Mouse (Mus musculus) bone marrow macrophage, adult 2 months (primary cell): Measurements from ENCODE around the gene Rhbg. TPM values are rescaled to one million over a fixed set of nuclear protein-coding genes. Genes with fewer than 3 reads are reported as not detected.
A peak's percentile ranks its signal among the peaks of the same experiment; 100 is the strongest.
"Not testable (repeated sequence)": the region's sequence is repeated elsewhere in the genome, so short reads cannot be mapped to it uniquely, and the experiment has no call there.

Experiments
- H3K27ac ChIP-seq: 2 replicates; pipeline ENCODE4 v1.5.1; 2012; ENCODE audit warnings: low read depth, low read length; ENCODE audit not compliant: insufficient read depth
- H3K4me1 ChIP-seq: 2 replicates; pipeline ENCODE4 v1.6.1; 2012; ENCODE audit warnings: low read length; ENCODE audit not compliant: control insufficient read depth, insufficient read depth
- H3K4me3 ChIP-seq: 2 replicates; pipeline ENCODE4 v1.5.1; 2012; ENCODE audit warnings: mild to moderate bottlenecking, low read length, moderate library complexity; ENCODE audit not compliant: insufficient read depth
- CTCF ChIP-seq: IDR thresholded peaks from 2 replicates; pipeline ENCODE4 v1.5.1; 2012; ENCODE audit warnings: low read depth, mild to moderate bottlenecking, low read length, moderate library complexity
- POLR2A ChIP-seq: IDR thresholded peaks from 2 replicates; pipeline ENCODE4 v1.6.1; 2012; ENCODE audit warnings: mild to moderate bottlenecking, low read depth, low read length, borderline replicate concordance
- polyA plus RNA-seq: library from polyadenylated mRNA; stranded (reverse); fragments of >200 nt; gene quantifications from 2 replicates; pipeline ENCODE4 v1.2.4, GENCODE M21; 2012; ENCODE audit not compliant: missing spikeins, insufficient read depth, insufficient read length

The Rhbg gene
- polyA plus RNA-seq = not detected in 2 replicates

DNA sequence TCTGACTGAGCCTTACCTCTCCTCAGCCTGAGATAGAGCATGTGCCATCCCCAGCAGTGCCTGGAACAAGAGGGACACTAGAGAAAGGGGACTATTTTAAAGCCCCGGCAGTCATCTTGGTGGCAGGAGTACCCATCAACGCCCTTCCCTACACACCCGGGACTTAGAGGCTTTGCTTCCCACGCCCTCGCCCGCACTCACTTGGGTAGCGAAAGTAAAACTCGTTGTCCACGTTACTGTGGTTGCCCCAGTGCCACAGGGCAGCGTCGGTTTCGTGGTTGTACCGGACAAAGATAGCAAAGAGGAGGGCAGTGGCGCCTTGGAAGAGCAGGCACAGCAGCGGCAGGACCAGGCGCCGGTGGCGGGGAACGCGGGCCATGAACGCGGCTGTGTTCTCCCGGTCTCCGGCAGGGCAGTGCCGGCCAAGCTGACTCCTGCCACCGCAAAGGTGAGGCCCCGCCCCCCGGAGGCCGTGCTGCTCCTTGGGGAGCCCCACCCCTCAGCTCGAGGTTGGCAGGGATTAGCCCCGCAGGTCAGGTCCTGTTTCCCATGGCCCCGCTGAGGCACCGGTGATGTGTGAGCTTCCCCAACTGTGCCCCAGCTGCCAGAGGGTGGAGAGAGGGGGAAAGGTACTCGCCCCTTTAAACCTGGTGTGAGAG, at the start of gene Rhbg:
TSS of gene Rhbg (minus strand) at position 442 of the 659 bp plus-strand sequence.
- Histone ChIP-seq H3K4me3 (peak within 1 kb of the TSS; percentile 52), H3K27ac (no peak within 1 kb of the TSS), H3K4me1 (no peaks in the 10 kb centered on the region)
- TF ChIP-seq POLR2A (no peak), CTCF (no peak)

DNA sequence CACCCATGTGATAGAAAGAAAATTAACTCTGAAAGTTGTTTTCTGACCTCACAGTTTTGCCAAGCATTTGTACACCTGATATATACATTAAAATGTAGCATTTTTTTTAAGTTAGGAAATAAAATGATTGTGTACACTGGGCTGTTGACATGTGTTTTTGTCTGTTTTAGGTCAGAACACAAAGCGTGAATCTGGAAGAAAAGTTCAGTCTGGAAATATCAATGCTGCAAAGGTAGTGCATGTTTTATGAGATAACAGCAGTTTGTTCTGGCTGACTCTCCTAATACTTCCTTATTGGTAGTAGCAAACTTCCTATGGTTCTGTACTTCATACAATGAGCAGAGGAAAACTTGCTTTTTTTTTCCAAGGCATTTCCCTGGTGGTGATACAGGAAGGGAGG, 44.7 kb upstream of the Rhbg start:
- TF ChIP-seq POLR2A = no peak
- no peak for TF ChIP-seq CTCF
- H3K27ac ChIP-seq = no peak overlapping the region
- H3K4me3 ChIP-seq = no peak overlapping the region

DNA sequence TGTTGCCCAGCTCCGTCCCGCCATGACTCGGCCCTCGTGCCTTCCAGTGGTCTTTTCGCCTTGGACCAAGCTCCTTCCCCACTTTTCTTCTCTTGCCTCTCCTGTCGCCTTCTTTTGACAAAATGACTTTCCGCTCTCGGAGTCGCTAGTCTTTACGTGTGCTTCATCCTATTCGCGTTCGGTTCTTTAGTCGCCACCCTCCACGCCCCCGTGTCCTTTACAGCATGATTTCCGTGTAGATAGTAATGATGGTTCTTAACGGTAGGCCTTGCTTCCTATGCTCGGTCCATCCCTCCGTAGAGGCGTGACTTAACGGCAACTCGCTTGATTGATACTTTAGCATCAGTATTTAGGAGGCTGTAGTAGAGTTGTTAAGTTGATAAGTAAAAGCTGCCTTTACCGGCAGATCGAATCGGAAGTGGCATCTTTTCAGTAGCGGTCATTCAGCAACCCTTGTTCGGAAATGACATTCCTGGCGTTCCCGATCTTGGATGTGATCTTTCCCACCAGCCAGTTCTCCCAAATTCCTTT, 42.9 kb upstream of the Rhbg start:
- Histone ChIP-seq H3K4me1 (peaks cover 7% of the 10 kb centered on the region), H3K27ac (peak overlapping the region; percentile 59), H3K4me3 (peak overlapping the region; percentile 68)
- no peak for TF ChIP-seq POLR2A
- TF ChIP-seq CTCF = no peak

More for the DNA sequence above, 44.7 kb upstream of the Rhbg start:
- peaks cover 7% of the 10 kb centered on the region for H3K4me1 ChIP-seq

DNA sequence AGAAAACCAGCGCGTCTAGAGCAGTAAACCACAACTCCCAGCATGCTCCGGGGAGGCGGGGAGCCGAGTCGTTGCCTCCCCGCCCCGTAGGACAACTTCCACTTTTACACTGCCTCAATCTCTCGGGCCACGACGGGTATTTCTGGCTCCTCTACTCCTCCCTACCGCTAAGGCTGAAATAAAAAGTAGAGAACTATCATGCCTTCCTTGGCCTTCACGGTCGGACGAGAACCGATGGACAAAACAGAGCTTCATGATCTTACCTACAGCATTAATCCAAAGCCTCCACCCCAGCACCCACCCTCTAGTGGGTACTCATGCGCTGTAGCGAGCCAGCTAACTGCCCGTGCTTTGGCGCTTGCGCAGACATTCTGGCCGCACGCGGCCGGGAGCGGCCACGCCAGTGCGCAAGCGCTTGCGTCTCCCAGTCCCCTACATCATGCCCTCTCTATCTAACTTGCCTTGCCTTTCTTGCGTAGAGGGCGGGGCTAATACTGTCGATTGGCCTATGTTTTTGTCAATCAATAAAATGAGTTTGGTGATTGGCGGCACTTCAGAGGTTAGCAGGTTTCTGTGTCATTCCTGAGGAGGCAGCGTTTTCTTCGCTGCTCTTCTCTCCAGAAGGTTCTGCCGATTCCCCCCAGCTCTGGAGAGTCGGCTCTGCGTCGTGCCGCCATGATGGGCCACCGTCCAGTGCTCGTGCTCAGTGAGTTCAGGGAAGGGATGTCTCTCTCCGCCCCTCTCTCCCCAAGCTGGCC, 42.2 kb upstream of the Rhbg start, which contains the start of the genes Tsacc and Cct3:
TSS of gene Tsacc (minus strand) at position 439 of the 758 bp plus-strand sequence.
TSS of gene Cct3 (plus strand) at position 556 of the 758 bp plus-strand sequence.
- peak within 1 kb of the TSS; percentile 75 for H3K4me3 ChIP-seq
- H3K4me1 ChIP-seq = peaks cover 7% of the 10 kb centered on the region
- no peak for TF ChIP-seq POLR2A
- TF ChIP-seq CTCF = no peak
- peak within 1 kb of the TSS; percentile 92 for H3K27ac ChIP-seq

DNA sequence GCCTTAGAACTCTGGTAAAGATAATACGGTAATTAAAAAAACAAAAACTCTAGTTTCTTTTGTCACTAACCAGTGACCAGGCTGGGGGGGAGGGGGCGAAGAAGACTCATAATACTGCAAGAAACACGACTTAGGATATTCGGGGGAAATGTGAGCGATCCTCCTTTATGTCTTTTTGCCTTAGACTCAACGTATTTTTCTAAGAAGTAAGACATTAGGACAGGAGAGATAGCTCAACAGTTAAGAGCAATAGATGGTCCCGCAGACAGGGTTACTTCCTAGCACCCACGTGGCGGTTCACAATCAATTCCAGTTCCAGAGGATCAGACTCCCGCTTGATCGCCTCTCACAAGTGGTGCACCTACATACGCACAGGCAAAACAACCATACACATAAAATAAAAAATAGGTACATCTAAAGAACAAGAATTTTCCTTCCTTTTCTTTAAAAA, 41.6 kb upstream of the Rhbg start:
- Histone ChIP-seq H3K27ac (peak overlapping the region; percentile 92), H3K4me3 (peak overlapping the region; percentile 75), H3K4me1 (peaks cover 7% of the 10 kb centered on the region)
- no peak for TF ChIP-seq CTCF
- TF ChIP-seq POLR2A = no peak

DNA sequence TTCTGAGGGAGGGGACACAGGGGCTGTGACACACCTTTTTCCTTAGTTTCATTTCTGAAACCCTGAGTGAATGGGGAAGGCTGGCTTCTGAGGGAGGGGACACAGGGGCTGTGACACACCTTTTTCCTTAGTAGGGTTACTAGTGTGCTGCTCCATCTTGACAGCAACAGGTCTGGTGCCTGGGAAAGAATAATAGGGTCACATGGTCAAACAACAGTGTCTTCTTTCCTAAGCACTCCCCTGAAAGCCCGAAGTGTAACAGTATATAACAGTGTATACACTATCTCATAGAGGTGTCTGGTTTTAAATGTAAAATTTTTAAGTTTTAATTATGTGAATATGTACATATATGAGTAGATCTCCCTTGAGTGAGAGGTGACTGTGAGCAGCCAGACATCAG, 40.8 kb upstream of the Rhbg start:
- Histone ChIP-seq H3K4me3 (peak overlapping the region; percentile 75), H3K27ac (0 out of 2 replicates have a peak overlapping the region, but pooled peaks have one; percentile 92)
- not testable (repeated sequence) for H3K4me1 ChIP-seq

DNA sequence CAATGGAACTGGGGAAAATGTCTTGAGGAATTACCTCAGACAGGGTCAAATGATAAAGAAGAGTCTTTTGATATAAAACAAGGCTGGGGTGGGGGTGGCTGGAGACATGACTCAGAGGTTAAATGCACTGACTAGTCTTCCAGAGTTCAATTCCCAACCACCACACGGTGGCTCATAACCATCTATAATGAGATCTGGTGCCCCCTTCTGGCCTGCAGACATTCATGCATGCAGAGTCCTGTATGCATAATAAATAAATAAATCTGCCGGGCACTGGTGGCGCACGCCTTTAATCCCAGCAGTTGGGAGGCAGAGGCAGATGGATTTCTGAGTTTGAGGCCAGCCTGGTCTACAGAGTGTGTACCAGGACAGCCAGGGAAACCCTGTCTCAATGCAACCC, 37.5 kb upstream of the Rhbg start:
- H3K4me3 ChIP-seq = no peak overlapping the region
- H3K27ac ChIP-seq = no peak overlapping the region
- H3K4me1 ChIP-seq = peaks cover 2% of the 10 kb centered on the region; the same call in 1 of the 2 replicates
- no peak for TF ChIP-seq CTCF
- TF ChIP-seq POLR2A = no peak

DNA sequence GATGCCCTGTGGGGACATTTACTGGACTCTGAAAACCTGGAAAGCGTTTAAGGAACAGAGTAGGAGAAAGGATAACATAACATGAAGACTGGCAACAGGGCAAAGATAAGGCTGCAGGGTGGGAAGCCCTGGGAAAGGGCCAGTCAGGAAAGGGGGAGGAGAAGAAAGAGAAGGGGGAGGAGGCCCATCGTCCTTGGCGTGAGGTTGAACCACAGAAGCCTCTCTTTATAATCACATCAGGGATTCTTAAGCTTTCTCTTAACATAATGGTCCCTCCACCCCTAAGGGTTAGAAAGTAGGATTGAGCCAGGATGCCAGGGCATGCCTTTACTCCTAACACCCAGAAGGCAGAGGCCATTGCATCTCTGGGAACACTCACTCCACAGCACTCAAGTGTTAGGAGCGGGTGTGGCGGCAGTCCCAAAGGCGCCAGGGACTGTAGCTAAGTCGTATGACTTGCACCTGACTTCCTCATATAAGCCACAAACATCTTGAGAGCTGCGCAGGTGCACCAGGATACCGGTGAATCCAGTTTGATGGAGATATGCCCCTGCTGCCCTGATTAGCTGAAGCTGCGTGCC, 33.7 kb upstream of the Rhbg start:
- H3K4me1 ChIP-seq, H3K4me3 ChIP-seq, H3K27ac ChIP-seq: not testable (repeated sequence)

DNA sequence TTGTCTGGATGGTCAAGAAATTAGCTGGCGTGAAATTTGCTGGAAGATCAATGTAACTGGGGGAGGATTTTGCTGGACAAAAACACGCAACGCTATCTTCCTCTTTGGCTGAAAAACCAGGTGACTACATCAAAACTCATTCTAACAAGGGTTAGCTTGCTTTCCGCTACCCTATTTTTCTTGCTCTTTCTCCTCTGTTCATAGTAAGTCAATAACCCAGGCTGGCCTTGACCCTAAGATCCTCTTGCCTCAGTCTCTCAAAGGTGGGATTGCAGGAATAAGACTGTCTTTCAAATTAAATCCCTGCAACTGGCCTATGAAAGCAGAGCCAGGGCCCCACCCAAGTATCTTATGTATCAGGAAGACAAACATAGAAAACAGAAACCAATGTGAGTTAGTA, 32.6 kb upstream of the Rhbg start, which contains the start of gene Gm38392:
TSS of gene Gm38392 (minus strand) at position 101 of the 400 bp plus-strand sequence.
- TF ChIP-seq CTCF = no peak
- TF ChIP-seq POLR2A = no peak
- no peak within 1 kb of the TSS for H3K27ac ChIP-seq
- H3K4me1 ChIP-seq = no peaks in the 10 kb centered on the region
- no peak within 1 kb of the TSS for H3K4me3 ChIP-seq

DNA sequence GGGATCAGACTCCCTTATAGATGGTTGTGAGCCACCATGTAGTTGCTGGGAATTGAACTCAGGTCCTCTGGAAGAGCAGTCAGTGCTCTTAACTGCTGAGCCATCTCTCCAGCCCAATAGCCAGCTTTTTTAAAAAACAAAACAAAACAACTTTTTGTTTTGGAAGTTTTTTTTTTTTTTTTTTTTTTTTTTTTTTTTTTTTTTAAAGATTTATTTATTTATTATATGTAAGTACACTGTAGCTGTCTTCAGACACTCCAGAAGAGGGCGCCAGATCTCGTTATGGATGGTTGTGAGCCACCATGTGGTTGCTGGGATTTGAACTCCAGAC, 31.0 kb upstream of the Rhbg start:
- H3K4me1 ChIP-seq, H3K4me3 ChIP-seq: not testable (repeated sequence)

DNA sequence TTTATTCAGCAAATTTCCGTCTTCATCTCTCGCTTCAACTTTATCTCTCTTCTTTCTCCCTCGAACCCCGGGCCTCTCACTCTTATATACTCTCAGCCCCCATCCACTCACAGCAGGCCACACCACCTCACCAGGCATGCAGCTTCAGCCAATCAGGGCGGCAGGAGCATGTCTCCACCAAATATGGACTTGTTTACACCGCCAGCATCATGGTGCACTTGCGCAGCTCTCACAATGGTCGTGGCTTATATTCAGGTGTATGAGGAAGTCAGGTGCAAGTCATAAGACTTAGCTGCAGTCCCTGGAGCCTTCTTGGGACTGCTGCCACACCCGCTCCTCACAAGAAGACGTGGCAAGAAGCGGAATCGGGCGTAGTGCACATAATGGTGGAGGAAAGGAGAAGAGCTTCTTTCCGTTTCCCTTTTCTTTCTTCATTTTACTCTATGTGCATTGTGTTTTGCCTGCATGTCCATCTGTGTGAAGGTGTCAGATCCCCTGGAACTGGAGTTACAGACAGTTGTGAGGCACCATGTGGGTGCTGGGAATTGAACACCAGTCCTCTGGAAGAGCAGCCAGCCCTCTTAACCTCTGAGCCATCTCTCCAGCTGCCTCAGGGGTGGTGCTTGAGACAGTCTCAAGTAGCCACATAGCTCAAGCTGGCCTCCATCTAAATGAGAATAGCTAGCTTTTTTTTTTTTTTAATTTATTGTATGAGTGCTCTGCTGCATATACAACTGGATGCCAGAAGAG, 30.5 kb upstream of the Rhbg start:
- H3K4me1 ChIP-seq, H3K4me3 ChIP-seq, H3K27ac ChIP-seq: not testable (repeated sequence)

More for the DNA sequence above, 31.0 kb upstream of the Rhbg start:
- not testable (repeated sequence) for H3K27ac ChIP-seq

DNA sequence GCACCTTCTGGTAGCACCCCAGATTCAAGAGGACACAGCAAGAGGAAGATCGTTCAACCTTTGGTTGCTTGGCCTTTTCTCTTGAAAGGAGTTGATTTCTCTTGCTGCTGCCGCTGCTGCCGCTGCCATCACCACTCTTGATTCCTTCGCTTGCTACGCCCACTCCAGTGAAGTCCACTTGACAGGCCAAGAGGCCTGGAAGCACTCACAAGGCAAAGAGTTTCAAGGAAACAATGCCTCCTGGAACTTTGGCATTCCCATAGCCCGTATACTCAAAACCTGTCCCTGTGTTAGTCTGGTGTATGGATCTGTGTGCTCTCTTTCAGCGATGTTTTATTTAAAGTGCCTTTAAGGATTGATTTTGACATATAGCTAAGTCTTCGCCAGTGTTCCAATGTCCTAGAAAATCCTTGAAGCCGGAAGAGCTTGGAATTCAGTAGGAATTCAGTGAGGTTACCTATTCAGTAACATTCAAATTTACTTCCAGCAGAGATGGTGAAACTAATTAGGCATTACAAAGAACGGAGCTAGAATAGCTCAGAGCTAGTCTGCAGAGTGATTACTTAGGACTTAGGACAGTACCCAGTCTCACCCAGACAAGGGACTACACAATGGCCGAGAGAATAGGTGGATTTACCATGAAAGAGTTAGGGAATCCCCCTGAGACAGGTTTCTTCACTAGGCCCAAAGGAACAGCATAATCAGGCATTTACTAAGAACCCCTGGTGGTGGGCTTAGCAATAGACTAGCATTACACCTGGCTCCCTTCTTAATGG, 26.8 kb upstream of the Rhbg start:
- not testable (repeated sequence) for H3K4me1 ChIP-seq, H3K27ac ChIP-seq, H3K4me3 ChIP-seq
